Mouse (Mus musculus) kidney, adult 18-20 months (tissue): Measurements from ENCODE around the gene Mpc2.

Source experiments
- DNase-seq: peaks from one replicate; pipeline ENCODE4 v3.0.0; 2021

The Mpc2 gene

GRCm38 (mm10) chr1:165460360-165460800 is at the start of gene Mpc2, which contains the start of gene Dcaf6:
Gene Mpc2 (plus strand): TSS chr1:165460637.
Gene Dcaf6 (minus strand): TSS chr1:165460475.
- DNase-seq = peak; percentile 100

- DNase-seq = no peak
These were observed 39.0 kb upstream of the Mpc2 start for GRCm38 (mm10) chr1:165421357-165421915.

- DNase-seq = no peak
These were observed 34.2 kb upstream of the Mpc2 start for GRCm38 (mm10) chr1:165426254-165426653.

- DNase-seq = no peak
These were observed 27.6 kb upstream of the Mpc2 start for GRCm38 (mm10) chr1:165432883-165433282.

- DNase-seq = no peak
These were observed 22.0 kb upstream of the Mpc2 start for GRCm38 (mm10) chr1:165438289-165439021.

- no peak for DNase-seq
These were observed 19.6 kb upstream of the Mpc2 start for GRCm38 (mm10) chr1:165440788-165441187.

GRCm38 (mm10) chr1:165441201-165441600 is 19.2 kb upstream of the Mpc2 start:
- no peak for DNase-seq

- no peak for DNase-seq
These were observed 18.7 kb upstream of the Mpc2 start for GRCm38 (mm10) chr1:165441719-165442118.

GRCm38 (mm10) chr1:165459041-165459502 is 1.4 kb upstream of the Mpc2 start:
- DNase-seq = no peak

GRCm38 (mm10) chr1:165459503-165460181 is 795 bp upstream of the Mpc2 start:
- DNase-seq = peak; percentile 69

GRCm38 (mm10) chr1:165460801-165461377 is 452 bp downstream of the Mpc2 start:
- DNase-seq = peak; percentile 99

- DNase-seq = no peak
These were observed 1.2 kb downstream of the Mpc2 start for GRCm38 (mm10) chr1:165461681-165462080.

- no peak for DNase-seq
These were observed 2.4 kb downstream of the Mpc2 start for GRCm38 (mm10) chr1:165462861-165463260.

- no peak for DNase-seq
These were observed 4.1 kb downstream of the Mpc2 start for GRCm38 (mm10) chr1:165464574-165464973.

- no peak for DNase-seq
These were observed 8.5 kb downstream of the Mpc2 start for GRCm38 (mm10) chr1:165468971-165469370.

- DNase-seq = no peak
These were observed 9.3 kb downstream of the Mpc2 start for GRCm38 (mm10) chr1:165469717-165470116.

GRCm38 (mm10) chr1:165471490-165471889 is 11.1 kb downstream of the Mpc2 start:
- no peak for DNase-seq

- no peak for DNase-seq
These were observed 24.3 kb downstream of the Mpc2 start, which contains the start of gene Adcy10 for GRCm38 (mm10) chr1:165484688-165485233. Gene Adcy10 (plus strand): TSS chr1:165485183.

GRCm38 (mm10) chr1:165486108-165486507 is 25.7 kb downstream of the Mpc2 start:
- DNase-seq = peak; percentile 32

GRCm38 (mm10) chr1:165489197-165489596 is 28.8 kb downstream of the Mpc2 start:
- DNase-seq = no peak

GRCm38 (mm10) chr1:165498856-165499255 is 38.4 kb downstream of the Mpc2 start:
- no peak for DNase-seq

GRCm38 (mm10) chr1:165503307-165504024 is 43.0 kb downstream of the Mpc2 start:
- DNase-seq = peak; percentile 81
